Mouse (Mus musculus): Measurements from ENCODE around the gene Entpd7.

Gene Entpd7

GRCm38 (mm10) chr19:43689419-43690246 is at the start of gene Entpd7:
Entpd7 (plus strand) TSS chr19:43689672.
- peak; percentile 99 for DNase-seq (ENCODE audit: extremely low read depth, insufficient read length, low spot score)

- no peak for DNase-seq (ENCODE audit: extremely low read depth, insufficient read length, low spot score)
These were observed 47.6 kb upstream of the Entpd7 start for GRCm38 (mm10) chr19:43641833-43642232.

GRCm38 (mm10) chr19:43642843-43643242 is 46.6 kb upstream of the Entpd7 start:
- no peak for DNase-seq (ENCODE audit: extremely low read depth, insufficient read length, low spot score)

GRCm38 (mm10) chr19:43645508-43645907 is 44.0 kb upstream of the Entpd7 start:
- no peak for DNase-seq (ENCODE audit: extremely low read depth, insufficient read length, low spot score)

- DNase-seq (ENCODE audit: extremely low read depth, insufficient read length, low spot score) = no peak
These were observed 42.6 kb upstream of the Entpd7 start for GRCm38 (mm10) chr19:43646852-43647251.

GRCm38 (mm10) chr19:43647261-43647660 is 42.2 kb upstream of the Entpd7 start:
- DNase-seq (ENCODE audit: extremely low read depth, insufficient read length, low spot score) = no peak

- DNase-seq (ENCODE audit: extremely low read depth, insufficient read length, low spot score) = no peak
These were observed 41.1 kb upstream of the Entpd7 start for GRCm38 (mm10) chr19:43648343-43648742.

GRCm38 (mm10) chr19:43651241-43651785 is 38.2 kb upstream of the Entpd7 start:
- no peak for DNase-seq (ENCODE audit: extremely low read depth, insufficient read length, low spot score)

- peak; percentile 40 for DNase-seq (ENCODE audit: extremely low read depth, insufficient read length, low spot score)
These were observed 33.6 kb upstream of the Entpd7 start for GRCm38 (mm10) chr19:43655735-43656492.

GRCm38 (mm10) chr19:43659632-43660031 is 29.8 kb upstream of the Entpd7 start:
- DNase-seq (ENCODE audit: extremely low read depth, insufficient read length, low spot score) = peak; percentile 41

- no peak for DNase-seq (ENCODE audit: extremely low read depth, insufficient read length, low spot score)
These were observed 28.7 kb upstream of the Entpd7 start for GRCm38 (mm10) chr19:43660774-43661173.

- peak; percentile 28 for DNase-seq (ENCODE audit: extremely low read depth, insufficient read length, low spot score)
These were observed 27.1 kb upstream of the Entpd7 start for GRCm38 (mm10) chr19:43662176-43662967.

GRCm38 (mm10) chr19:43663471-43663870 is 26.0 kb upstream of the Entpd7 start:
- DNase-seq (ENCODE audit: extremely low read depth, insufficient read length, low spot score) = no peak

- no peak for DNase-seq (ENCODE audit: extremely low read depth, insufficient read length, low spot score)
These were observed 23.9 kb upstream of the Entpd7 start for GRCm38 (mm10) chr19:43665441-43666048.

- DNase-seq (ENCODE audit: extremely low read depth, insufficient read length, low spot score) = peak; percentile 54
These were observed 22.6 kb upstream of the Entpd7 start for GRCm38 (mm10) chr19:43666661-43667429.

- DNase-seq (ENCODE audit: extremely low read depth, insufficient read length, low spot score) = no peak
These were observed 22.1 kb upstream of the Entpd7 start for GRCm38 (mm10) chr19:43667430-43667809.

- DNase-seq (ENCODE audit: extremely low read depth, insufficient read length, low spot score) = peak; percentile 45
These were observed 20.2 kb upstream of the Entpd7 start for GRCm38 (mm10) chr19:43669136-43669759.

GRCm38 (mm10) chr19:43671054-43671453 is 18.4 kb upstream of the Entpd7 start:
- no peak for DNase-seq (ENCODE audit: extremely low read depth, insufficient read length, low spot score)
